Mouse (Mus musculus) cortical plate, adult 2 months (tissue): ENCODE measurements at regions not wholly inside any gene's neighbourhood (a gene's known extent, or its start where the extent isn't known, plus 50 kb on each side); places are given as distances from the start of the nearest gene placed in this dataset.

ENCODE experiments used
- CTCF ChIP-seq: fragments of 200-500 bp; IDR thresholded peaks from 2 replicates; pipeline ENCODE4 v1.5.1; 2011; ENCODE audit warnings: mild to moderate bottlenecking, control low read depth, low read length; ENCODE audit not compliant: insufficient read depth; ENCODE audit errors: extremely low read depth
- POLR2A ChIP-seq: fragments of 200-500 bp; IDR thresholded peaks from 2 replicates; pipeline ENCODE4 v1.6.1; 2011; ENCODE audit warnings: mild to moderate bottlenecking, low read length, control low read depth; ENCODE audit not compliant: insufficient read depth; ENCODE audit errors: extremely low read depth

DNA sequence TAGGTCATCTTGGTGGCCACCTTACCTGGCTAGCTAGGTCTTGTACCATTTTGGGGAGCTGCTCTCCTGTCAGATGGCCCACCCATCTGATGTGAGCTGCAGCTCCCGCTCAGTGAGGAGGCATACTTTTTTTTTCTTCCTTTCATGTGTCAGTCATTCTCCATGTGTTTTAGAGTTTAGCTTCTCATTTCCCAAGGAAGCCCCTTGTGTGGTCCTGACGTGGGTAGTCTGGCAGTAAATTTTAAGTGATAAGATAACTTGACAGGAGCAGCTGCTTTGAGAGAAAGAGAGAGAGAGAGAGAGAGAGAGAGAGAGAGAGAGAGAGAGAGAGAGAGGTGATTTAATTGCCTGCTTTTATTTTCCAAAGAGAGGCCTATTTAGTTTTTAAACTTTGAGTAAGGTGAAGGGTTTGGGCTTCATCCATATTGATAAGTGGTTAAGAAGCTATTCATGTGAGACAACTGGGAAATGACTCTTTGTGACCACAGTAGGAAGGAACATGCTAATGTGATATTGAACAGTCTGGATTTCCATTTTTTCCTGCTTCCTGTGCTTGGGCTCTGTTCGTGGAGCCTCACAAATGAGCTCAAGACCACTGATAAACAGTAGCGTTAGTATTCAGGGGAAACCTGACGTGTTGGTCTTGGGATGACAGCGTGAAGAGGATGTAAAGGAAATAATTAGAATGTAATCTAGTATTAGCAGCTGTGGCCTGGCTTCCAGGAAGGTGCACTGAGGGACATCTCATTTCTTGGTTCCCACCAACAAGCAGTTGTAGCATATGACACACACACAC is 92.1 kb downstream of the Dact1 start:
- TF ChIP-seq CTCF (no peak), POLR2A (no peak)
